In genomic region chr19:27679427-27679826, GRCm38 (mm10) we compare ENCODE assay signal across 25 mouse cellular contexts.
"Had no signal": no experiment of that assay in that cellular context is flagged by ENCODE, and none has a peak within 500 bp of the region (broad histone marks: within the 10 kb centered on the region; RNA-seq: fewer than 3 reads in every experiment).

No protein-coding gene starts in this region.

- H3K36me3 ChIP-seq: embryonic facial prominence, embryonic 10.5 days; embryonic facial prominence, embryonic 12.5 days; embryonic facial prominence, embryonic 13.5 days; embryonic facial prominence, embryonic 15.5 days; forebrain, embryonic 10.5 days; forebrain, embryonic 12.5 days; forebrain, embryonic 15.5 days; heart, embryonic 10.5 days had no signal

- H3K4me3 ChIP-seq: embryonic facial prominence, embryonic 10.5 days; embryonic facial prominence, embryonic 12.5 days; embryonic facial prominence, embryonic 13.5 days; embryonic facial prominence, embryonic 15.5 days; erythroblast, embryonic 14.5 days; forebrain, embryonic 10.5 days; forebrain, embryonic 12.5 days; forebrain, embryonic 13.5 days; forebrain, embryonic 15.5 days; heart, adult 2 months; heart, embryonic 10.5 days had no signal

- H3K9me3 ChIP-seq: embryonic facial prominence, embryonic 10.5 days; embryonic facial prominence, embryonic 12.5 days; embryonic facial prominence, embryonic 13.5 days; embryonic facial prominence, embryonic 15.5 days; forebrain, embryonic 12.5 days; forebrain, embryonic 13.5 days; forebrain, embryonic 15.5 days; heart, embryonic 10.5 days had no signal

- H3K27ac ChIP-seq: embryonic facial prominence, embryonic 10.5 days; embryonic facial prominence, embryonic 12.5 days; embryonic facial prominence, embryonic 13.5 days; embryonic facial prominence, embryonic 15.5 days; forebrain, embryonic 10.5 days; forebrain, embryonic 12.5 days; forebrain, embryonic 13.5 days; forebrain, embryonic 15.5 days; heart, adult 2 months; heart, embryonic 10.5 days had no signal

- H3K27me3 ChIP-seq: embryonic facial prominence, embryonic 12.5 days; embryonic facial prominence, embryonic 13.5 days; embryonic facial prominence, embryonic 15.5 days; forebrain, embryonic 12.5 days; forebrain, embryonic 13.5 days; forebrain, embryonic 15.5 days had no signal

- H3K9ac ChIP-seq: embryonic facial prominence, embryonic 12.5 days; embryonic facial prominence, embryonic 13.5 days; embryonic facial prominence, embryonic 15.5 days; forebrain, embryonic 12.5 days; forebrain, embryonic 13.5 days; forebrain, embryonic 15.5 days; forebrain, postnatal 0 days had no signal

- H3K4me1 ChIP-seq: embryonic facial prominence, embryonic 10.5 days; embryonic facial prominence, embryonic 12.5 days; embryonic facial prominence, embryonic 13.5 days; embryonic facial prominence, embryonic 15.5 days; forebrain, embryonic 10.5 days; forebrain, embryonic 12.5 days; forebrain, embryonic 13.5 days; forebrain, embryonic 15.5 days; heart, embryonic 10.5 days had no signal

- DNase-seq: cerebellum, adult 9-10 months; cerebellum, adult 9-11 months; cerebellum, postnatal 10 days; cerebellum, postnatal 14 days; cerebellum, postnatal 25 days; cerebellum, postnatal 36 days; embryo, embryonic 11 days; forebrain, postnatal 0 days; gastrocnemius, postnatal 10 days; gastrocnemius, postnatal 14 days; gastrocnemius, postnatal 25 days; gastrocnemius, postnatal 36 days; heart, adult 11 months; heart, adult 18-20 months; heart, adult 2 months had no signal

- H3K4me2 ChIP-seq: embryonic facial prominence, embryonic 12.5 days; embryonic facial prominence, embryonic 13.5 days; embryonic facial prominence, embryonic 15.5 days; forebrain, embryonic 12.5 days; forebrain, embryonic 13.5 days; forebrain, embryonic 15.5 days had no signal
